Mouse (Mus musculus): ENCODE measurements around the gene Spock2.
"Not testable (repeated sequence)": the region's sequence is repeated elsewhere in the genome, so short reads cannot be mapped to it uniquely, and the experiment has no call there.

The Spock2 gene

DNA sequence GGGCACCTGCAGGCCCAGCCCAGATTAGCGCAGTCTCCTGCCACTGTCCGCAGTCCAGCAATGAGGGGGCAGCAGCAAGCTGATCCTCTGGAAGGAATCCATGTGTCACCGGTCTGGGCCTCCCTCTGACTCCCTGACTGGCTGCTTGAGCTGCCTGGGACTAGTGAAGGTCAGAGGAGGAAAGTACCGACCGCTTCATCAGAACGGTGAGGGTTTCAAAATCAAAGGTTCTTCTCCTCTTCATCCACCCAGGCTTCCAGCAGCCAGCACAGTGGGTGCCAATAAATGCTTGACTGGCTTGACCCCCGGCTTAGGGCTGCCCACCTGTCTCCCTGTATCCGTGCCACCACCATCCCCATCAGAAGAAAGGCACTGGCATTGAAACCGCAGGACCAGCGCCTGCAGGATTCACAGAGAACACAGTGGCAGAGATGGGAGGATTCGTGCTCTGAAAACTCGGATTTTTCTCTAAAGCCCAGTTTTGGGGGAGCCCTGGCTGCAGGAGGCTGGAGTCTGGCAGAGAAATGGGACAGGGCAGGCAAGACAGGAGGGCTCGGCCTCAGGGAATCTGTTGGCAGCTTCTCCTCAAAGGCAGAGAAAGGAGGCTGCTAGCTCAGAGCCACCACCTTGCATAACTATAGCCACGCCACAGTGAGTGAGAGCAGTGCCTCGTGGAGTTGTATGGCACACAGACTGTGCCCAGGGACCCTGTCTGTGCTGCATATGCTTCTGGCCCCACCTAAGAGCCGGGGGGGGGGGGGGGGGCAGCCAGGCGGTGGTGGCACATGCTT is 2.5 kb downstream of the Spock2 start:
- no peak for DNase-seq (ENCODE audit: low spot score)

DNA sequence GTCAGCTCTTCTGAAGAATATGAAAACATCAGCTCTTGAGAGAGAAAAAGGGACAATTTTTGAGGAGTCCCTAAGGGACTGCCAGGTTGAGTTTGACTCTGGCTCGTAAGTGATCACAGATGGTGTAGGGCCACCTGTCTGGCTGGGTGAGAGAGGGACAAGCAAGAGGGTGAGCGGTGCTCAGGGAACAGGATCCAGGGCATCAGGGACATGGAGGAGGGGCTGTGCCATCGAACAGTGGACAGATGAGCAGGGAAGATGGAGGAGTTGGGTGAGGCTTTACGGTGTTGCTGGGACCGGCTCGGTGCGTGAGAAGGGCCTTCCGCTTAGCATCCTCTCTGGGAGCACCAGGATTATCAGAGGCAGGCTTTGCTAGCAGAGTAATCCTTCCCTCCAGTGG is 3.3 kb downstream of the Spock2 start:
- DNase-seq (ENCODE audit: low spot score), result peak; percentile 45

DNA sequence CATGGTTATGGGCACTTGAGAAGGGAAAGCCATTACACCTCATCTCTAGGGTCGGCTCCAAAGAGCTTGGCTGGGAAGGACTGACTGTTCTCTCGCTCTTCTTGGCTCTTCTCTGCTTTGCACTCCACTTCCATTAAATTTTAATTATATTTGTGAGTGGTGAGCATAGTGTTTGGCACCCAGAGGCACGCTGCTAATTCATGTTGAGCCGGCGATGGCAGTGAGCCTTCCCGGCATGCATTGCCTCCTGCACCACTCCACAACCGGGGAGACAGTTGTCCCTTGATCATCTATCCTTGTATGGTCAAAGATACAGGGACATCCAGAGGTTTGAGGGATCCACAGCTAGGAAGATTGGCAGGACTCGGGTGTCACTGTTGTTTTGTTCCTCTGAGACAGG is 4.0 kb downstream of the Spock2 start:
- no peak for DNase-seq (ENCODE audit: low spot score)

DNA sequence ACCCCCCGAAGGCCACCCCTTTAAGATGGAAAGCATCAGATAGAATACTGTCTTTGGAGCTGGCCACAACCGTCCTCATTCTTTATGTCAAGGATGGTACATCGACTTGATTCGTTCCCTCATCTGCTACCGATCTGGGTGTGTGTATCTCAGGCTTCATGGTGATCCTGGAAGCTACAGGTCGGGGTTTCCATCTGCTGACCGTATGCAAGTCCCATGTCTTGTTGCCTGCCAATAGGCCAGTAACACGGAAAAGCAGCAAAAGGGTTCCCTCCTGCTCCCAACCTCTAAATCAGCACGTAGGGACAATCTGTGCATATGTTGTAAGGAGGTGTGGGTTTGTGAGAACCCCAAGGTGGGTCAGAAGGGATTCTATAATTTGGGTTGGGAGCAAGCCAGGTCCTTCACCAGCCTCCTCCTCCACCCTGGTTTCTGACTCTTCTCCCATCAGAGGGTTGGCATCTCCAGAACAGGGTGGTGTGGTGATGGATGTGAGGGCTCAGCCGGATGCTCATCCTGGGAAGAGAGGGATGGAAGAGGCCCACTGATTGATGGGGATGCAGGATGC is 5.0 kb downstream of the Spock2 start:
- DNase-seq (ENCODE audit: low spot score), result no peak

DNA sequence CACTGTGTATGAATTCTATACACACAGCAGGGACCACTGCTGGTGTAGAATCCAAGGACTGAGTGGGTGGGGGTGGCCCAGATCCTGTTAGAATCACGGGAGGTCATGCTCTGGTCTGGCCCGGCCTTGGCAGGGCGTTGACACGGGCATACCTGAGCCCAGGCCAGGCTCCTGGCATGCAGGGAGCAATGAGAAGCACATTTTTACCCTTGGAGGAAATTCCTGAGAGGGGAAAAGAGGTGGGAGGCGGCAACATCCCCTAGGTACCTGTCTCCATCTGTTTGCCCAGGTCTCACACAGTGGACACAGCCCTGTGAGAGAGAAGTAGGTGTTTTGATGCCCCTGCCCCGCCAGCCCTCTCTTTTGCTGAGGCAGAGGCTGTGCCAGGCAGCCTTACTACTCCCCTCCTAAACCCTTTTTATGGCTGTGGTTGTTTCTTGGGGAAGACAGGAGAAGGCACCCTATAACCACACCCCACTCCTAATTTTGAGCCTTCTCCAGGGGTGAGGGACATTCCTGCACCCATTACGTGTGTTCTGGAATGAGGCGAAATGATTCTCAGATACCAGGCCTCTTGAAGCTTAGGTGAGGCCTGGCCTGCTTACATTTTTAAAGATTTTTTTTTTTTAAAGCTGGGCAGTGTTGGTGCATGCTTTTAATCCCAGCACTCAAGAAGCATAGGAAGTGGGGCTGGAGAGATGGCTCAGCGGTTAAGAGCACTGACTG is 8.1 kb downstream of the Spock2 start:
- no peak for DNase-seq (ENCODE audit: low spot score)

DNA sequence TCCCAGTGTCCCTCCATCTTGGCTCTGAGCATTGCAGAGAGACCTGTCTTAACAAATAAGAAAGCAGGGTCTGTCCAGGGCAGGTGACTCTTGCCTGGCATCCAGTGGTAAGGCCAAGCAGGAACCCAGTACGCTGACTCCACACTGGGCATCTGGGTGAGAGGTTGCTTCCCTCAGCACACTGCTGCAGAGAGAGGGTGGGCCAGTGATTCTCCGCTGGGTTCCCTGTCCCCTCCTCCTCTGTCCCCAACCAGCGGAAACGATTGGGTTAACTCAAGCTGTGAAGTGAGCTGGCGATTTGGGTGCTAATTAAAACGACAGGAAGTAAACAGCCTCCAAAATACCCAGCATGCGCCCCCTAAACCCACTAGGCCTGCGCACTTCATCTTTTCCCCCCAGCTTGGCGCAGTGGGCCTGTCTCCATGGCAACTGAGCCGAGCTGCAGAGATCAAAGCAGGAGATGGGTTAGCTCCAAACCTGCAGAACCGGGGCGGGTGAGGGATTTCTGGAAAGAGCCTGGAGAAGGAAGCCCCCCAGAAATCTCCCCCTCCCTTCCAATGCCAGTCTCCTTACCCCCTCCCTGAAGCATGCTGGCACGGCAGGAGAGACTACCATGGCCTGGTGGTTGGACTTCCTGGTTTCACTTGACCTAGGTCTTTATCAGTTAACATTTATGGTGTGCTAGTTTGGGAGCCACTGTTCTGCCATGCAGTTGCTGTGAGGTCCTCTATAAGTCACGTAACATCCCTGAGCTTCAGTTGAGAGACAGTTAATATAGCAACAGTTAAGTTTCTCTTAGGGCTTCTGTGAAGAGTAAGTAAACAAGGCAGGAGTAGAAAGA is 9.5 kb downstream of the Spock2 start:
- DNase-seq (ENCODE audit: low spot score), result no peak

DNA sequence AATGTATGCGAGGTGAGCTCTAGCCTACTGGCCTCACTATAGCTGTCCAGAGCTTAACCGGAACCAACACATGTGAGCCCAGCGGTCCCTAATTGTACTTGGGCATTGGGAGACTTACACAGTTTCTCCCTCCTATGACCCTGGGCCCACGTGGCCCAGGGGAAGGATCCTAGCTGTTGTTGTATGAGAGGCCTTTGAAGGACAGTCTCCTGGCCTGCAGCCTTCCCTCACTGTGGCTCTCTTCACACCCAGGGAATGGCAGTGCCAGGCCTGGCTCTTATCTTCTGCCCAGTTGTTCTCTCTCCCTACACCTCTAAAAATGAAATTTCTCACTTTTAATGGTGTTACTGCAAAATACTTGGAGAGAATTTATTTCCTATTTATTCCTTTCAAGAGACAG is 11.0 kb downstream of the Spock2 start:
- DNase-seq (ENCODE audit: low spot score), result no peak

DNA sequence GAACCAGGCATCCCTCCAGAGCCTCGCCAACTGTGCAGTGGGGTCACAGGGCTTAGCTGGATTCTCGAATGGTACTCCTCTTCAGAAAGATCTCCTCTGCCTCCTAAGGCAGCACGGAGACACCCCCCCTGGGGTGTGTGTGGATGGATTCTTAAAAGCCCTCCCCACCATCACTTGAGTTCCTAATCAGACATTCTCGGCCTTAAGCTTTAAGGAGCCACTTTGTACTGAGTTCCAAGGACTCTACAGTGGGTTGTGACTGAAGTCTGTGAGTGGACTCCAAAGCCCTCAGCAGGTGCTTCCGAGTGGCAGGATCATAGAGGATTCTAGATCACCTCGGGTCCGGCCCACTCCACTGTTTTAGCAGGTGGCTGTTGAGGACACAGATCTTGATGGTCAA is 12.4 kb downstream of the Spock2 start:
- no peak for DNase-seq (ENCODE audit: low spot score)

DNA sequence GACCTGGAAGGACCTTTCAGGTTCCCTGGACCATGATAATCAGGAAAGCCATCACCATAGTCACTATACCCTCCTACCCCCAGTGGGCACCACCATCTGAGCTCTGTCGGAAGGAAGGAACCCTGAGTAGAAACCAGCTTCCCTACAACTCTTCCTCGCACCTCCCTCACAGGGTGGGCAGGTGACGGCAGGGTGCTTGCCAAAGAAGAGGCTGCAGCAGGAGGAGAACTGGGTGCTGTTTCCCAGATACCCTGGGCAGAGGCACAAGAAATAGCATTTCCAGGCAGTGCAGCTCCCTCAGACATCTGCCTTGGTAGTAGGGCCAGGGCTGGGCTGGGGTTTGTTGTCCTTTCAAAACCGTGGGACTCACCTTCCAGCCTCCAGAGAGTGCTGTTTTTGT is 14.6 kb downstream of the Spock2 start:
- no peak for DNase-seq (ENCODE audit: low spot score)

DNA sequence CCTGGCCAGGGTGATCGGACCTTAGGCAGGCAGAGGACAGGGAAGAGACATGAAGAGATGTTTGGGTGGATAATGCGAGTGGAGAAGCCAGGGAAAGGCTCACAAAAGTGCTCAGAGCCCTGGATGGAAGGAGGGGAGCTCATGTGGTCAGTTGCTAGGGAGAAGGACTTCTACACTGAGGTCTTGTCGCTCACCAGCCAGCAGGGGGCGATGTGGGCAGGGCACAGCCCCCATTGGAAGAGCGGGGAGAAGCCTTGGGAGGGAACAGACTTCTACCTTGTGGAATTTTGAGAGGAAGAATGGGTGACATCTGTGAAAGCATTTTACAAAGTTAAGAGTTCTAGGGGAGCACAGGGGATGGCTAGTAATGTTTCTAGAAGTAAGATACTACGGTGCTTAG is 18.1 kb downstream of the Spock2 start:
- DNase-seq (ENCODE audit: low spot score), result peak; percentile 57

DNA sequence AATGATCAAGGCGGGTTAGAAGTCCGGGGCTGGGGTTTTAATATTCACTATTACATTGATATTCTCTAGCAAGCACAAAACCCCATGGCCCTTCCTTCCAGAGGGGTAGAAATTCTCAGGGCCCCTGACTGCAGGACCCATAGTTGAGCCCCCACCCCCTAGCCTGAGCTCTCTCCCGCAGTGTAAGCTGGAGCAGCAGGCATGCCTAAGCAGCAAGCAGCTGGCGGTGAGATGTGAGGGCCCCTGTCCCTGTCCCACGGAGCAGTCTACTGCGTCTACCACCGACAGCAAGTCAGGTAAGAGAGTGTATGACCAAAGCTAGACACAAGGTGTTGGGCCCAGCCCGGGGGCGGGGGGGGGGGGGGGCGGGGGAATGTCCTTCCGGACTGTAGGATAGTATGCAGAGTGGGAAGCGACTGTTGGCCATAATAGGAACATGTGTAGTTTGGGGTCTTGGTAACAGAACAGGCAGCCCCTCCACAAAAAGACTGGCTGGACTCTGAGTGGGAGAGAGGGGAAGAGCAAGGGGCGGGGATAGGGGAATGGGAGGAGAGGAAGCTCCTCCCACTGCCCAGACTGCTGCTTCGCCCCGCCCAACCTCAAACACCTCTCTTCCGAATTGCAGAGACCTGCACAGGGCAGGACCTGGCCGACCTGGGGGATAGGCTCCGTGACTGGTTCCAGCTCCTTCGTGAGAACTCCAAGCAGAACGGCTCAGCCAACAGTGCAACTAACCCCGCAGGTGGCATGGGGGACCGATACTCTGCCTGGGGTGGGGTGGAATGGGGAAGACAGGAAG is 19.7 kb downstream of the Spock2 start:
- DNase-seq (ENCODE audit: low spot score), result no peak

DNA sequence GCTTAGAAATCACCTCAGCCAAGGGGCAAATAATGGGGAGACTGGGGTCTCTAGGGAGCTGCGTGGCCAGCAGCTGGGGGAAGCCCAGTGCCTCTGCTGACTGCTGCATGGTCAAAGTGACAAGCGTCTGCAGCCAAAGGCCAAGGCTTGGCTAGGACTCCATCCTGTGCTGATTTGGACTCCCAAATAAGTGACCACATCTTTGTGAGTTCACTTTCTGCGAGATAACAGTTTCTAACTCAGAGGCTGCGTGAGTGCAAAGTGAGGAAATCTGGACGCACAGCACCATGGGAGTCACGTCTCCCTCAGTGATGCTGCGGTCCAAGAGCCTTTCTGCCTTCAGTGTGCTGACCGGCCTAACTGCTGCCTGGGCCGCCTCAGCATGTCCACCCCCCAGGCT is 22.3 kb downstream of the Spock2 start:
- no peak for DNase-seq (ENCODE audit: low spot score)

DNA sequence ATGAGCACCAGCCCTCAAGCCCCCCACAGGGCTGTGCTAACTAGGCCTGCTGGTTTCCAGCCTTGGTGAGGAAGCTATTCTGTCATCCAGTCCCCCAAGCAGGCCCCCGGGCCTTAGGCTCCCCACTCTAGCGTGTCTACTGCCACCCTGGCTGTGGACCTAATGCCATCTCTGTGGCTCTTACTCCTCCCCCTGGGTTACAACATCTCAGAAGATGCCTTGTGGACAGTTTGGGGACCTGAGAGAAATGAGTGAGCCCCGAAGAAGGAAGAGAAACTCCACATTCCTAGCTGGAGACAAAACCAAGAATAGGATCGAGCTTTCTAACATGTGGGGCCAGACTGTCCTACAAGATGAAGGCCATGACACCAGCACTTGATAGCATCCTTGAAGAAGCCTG is 24.5 kb downstream of the Spock2 start:
- no peak for DNase-seq (ENCODE audit: low spot score)

DNA sequence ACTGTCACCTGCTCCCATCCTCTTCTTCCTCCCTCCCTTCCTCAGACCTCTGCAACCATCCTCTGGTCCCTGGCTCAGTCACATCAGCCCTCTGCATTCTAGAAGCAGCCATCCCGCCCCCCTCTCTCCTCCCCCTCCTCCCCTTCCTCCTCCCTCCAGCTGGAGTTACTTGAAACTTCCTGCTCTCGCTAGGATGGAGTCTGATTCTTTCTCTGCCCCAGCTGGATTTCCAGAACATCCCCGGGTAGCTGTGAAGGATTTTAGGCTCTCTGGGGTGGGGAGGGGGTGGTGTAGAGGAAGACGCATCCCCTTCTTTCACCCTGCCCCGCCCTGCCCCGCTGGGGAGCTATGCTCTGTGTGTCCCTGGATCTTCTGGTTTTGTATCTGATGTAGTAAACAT is 27.5 kb downstream of the Spock2 start:
- DNase-seq (ENCODE audit: low spot score), result no peak

DNA sequence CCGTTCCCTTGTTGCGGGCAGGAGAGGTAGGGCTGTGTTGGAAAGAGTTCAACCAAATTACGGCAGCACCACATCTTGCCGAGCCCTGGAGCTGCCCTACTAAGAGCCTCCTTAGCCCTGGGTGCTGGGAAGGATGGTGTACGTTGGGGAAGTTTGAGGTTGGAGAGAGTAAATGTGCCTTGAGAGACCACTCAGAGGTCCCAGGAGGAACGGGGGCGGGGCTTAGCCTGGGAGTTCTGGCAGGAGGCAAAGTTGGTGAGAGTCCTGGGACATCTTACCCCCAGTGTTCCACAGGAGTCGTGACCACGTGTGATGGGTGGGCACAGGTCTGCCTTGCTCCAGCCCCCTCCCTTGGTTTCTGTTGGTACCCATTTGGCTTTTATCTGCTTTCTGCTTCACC is 28.2 kb downstream of the Spock2 start:
- DNase-seq (ENCODE audit: low spot score), result no peak

DNA sequence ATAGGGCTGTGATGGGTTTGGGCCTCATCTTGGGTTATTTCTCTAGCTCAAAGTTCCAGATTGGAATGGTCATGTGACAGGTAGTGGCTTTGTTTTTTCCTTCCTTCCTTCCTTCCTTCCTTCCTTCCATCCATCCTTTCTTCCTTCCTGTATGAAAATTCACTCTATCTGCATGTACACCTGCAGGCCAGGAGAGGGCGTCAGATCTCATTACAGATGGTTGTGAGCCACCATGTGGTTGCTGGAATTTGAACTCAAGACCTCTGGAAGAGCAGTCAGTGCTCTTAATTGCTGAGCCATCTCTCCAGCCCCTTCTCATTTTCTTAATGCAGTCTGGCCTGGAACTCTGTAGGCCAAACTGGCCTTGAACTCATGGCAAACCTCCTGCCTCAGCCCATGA is 30.0 kb downstream of the Spock2 start:
- DNase-seq (ENCODE audit: low spot score), result not testable (repeated sequence)

DNA sequence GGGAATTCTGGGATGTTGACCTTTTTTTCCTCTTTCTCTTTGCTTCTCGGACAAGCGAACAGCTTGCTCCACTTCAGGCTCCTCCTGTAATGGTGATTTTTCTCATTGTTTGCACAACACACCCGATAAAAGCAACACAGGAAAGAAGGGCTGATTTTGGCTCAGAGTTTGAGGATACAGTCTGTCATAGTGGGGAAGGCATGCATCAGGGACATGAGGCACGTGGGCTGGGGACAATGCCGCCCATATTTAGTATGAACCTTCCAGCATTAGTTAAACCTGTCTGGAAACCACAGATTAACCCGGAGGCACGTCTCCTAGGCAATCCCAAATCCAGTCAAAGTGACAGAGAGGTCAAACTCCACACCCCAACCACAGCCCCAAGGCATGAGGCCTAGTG is 30.9 kb downstream of the Spock2 start:
- DNase-seq (ENCODE audit: low spot score), result no peak

DNA sequence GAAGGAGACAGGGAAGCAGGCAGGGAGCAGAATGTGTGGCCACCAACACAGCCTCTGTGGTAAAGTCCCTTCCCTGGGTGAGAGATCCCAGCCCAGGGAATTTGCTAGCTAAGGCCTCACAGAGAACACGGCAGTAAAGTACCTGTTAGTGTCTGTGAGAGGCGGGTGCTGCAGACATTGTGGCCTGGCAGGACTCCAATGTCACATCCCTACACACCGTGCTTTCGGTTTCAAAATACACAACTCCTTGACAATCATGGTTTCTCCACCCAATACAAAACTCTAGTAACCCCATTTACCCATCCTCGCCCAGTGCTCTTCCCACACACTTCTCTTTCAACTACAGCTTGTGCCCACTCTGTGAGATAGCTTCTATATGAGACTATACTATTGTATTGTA is 32.7 kb downstream of the Spock2 start:
- DNase-seq (ENCODE audit: low spot score), result no peak

DNA sequence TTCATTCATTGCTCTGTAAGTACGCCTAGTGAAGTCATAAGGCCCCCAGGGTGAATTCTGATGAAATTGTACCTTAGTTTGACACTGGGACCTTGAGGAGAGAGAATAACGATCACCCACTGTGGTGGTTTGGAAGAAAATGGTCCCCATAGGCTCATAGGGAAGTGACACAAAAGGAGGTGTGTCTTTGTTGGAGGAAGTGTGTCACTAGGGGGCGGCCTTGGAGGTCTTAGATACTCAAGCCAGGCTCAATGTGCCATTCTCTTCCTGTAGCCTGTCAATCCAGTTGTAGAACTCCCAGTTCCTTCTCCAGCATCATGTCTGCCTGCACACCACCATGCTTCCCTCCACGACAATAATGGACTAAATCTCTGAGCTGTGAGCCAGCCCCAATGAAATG is 34.7 kb downstream of the Spock2 start:
- no peak for DNase-seq (ENCODE audit: low spot score)

DNA sequence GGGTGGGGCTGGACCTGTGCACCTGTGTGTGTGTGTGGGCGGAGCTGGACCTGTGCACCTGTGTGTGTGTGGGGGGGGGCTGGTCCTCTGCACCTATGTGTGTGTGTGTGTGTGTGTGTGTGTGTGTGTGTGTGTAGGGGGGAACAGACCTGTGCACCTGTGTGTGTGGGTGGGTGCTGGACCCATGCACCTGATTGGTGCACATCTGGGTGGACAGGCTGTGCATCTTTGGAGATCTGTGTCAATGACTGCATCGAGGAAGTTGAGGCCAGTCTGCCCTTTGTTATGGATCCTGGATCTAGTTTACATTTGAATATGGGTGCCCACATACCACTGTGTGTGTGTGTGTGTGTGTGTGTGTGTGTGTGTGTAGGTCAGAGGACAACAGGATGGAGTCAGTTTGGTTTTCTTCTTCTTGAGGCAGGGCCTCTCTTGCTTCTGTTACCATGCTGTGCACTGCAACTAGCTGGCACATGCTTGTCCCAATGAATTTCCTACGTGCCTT is 35.7 kb downstream of the Spock2 start:
- DNase-seq (ENCODE audit: low spot score), result no peak

DNA sequence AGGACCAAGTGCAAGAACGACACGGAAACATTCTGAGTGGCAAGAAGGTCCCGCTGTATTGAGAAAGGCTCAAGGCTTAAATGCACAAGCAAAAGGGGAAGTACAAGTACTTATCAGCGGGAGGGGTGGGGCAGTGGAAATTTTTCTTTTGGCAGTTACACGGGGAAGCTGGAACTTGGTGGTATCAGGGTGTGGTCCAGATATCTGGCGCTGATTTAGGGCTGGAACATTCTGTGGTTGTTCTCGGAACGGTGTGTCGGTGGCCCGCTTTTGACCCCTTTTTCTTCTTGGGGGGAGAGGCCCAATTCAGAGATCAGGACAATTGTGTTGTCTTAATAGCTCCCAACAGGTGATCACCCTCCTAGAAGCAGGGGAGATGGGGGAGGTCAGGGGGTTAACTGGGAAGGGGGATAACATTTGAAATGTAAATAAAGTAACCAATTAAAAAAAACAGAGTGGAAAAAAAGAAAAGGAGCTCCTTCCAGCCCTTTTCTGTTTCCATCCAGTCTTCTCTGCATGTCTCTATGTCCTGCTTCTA is 41.6 kb downstream of the Spock2 start:
- not testable (repeated sequence) for DNase-seq (ENCODE audit: low spot score)
